Mouse (Mus musculus) kidney, embryonic 14.5 days (tissue): Measurements from ENCODE around the gene Amn1. TPM values are rescaled to one million over a fixed set of nuclear protein-coding genes. Genes with fewer than 3 reads are reported as not detected.
"Not testable (repeated sequence)": the region's sequence is repeated elsewhere in the genome, so short reads cannot be mapped to it uniquely, and the experiment has no call there.

ENCODE experiments used
- ATAC-seq: fragments of 200-750 bp; cut with Nextera tagmentation; 2 replicates; pipeline ENCODE4 v1.8.0; 2017; ENCODE audit warnings: moderate number of reproducible peaks, mild to moderate bottlenecking, moderate TSS enrichment, moderate library complexity; ENCODE audit not compliant: low FRiP score, low TSS enrichment
- H3K27ac ChIP-seq: fragments of 300-500 bp; sonication (generic); 2 replicates; pipeline ENCODE4 v1.5.1; 2014; ENCODE audit warnings: low read depth, mild to moderate bottlenecking, low read length, moderate library complexity, mixed read lengths
- H3K27me3 ChIP-seq: fragments of 300-500 bp; sonication (generic); 2 replicates; pipeline ENCODE4 v1.6.1; 2014; ENCODE audit warnings: mild to moderate bottlenecking, low read length; ENCODE audit not compliant: control insufficient read depth, insufficient read depth
- H3K36me3 ChIP-seq: fragments of 300-500 bp; sonication (generic); 2 replicates; pipeline ENCODE4 v1.6.1; 2014; ENCODE audit warnings: low read length, mixed read lengths; ENCODE audit not compliant: control insufficient read depth, insufficient read depth
- H3K4me1 ChIP-seq: fragments of 300-500 bp; sonication (generic); 2 replicates; pipeline ENCODE4 v1.6.1; 2014; ENCODE audit warnings: low read length, mixed read lengths; ENCODE audit not compliant: control insufficient read depth, insufficient read depth
- H3K4me2 ChIP-seq: fragments of 300-500 bp; sonication (generic); replicated peaks from 2 replicates; pipeline ENCODE4 v1.6.1; 2014; ENCODE audit warnings: low read depth, mild to moderate bottlenecking, low read length
- H3K4me3 ChIP-seq: fragments of 300-500 bp; sonication (generic); 2 replicates; pipeline ENCODE4 v1.5.1; 2014; ENCODE audit warnings: mild to moderate bottlenecking, low read length
- H3K9ac ChIP-seq: fragments of 300-500 bp; sonication (generic); 2 replicates; pipeline ENCODE4 v1.6.1; 2014; ENCODE audit warnings: low read depth, mild to moderate bottlenecking, low read length, moderate library complexity
- H3K9me3 ChIP-seq: fragments of 300-500 bp; sonication (generic); 2 replicates; pipeline ENCODE4 v1.6.1; 2016; ENCODE audit warnings: low read length; ENCODE audit not compliant: control insufficient read depth
- WGBS: fragments of 180-500 bp; shearing (Covaris S2); extraction: QIAGEN DNeasy Blood & Tissue Kit; methylation state at CpG from one replicate; pipeline ENCODE4 v1.1.7; 2014; 5-methylcytosine and 5-hydroxymethylcytosine counted together
- polyA plus RNA-seq: library from polyadenylated mRNA; unstranded; fragments of >200 nt; fragmentation: Nextera tagmentation; extraction: Ambion mirVana; gene quantifications from 2 replicates; pipeline ENCODE4 v1.2.1, GENCODE M21; 2014

Amn1 gene
- polyA plus RNA-seq, 1 experiment from 2014 or later = 32.5 TPM

DNA sequence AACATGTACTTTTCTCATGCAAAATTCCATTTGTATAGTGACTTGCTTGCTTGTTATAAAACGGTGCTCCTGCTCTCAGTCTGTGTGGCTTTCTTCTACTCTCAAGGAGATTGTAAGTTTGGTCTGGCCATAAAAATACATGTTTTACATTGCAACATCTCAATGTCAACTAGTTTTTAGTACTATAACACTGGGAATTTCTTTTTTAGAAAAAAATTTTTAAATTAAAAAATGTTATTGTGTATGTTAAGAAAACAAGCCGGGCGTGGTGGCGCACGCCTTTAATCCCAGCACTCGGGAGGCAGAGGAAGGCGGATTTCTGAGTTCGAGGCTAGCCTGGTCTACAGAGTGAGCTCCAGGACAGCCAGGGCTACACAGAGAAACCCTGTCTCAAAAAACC lies 58.6 kb downstream of the Amn1 start, which contains the start of gene Gm10203:
Gm10203 (plus strand) TSS at position 301 of the 400 bp plus-strand sequence.
- not testable (repeated sequence) for ATAC-seq, H3K27ac ChIP-seq
- 84% methylated on average over 8 of the region's 8 CpGs for WGBS

DNA sequence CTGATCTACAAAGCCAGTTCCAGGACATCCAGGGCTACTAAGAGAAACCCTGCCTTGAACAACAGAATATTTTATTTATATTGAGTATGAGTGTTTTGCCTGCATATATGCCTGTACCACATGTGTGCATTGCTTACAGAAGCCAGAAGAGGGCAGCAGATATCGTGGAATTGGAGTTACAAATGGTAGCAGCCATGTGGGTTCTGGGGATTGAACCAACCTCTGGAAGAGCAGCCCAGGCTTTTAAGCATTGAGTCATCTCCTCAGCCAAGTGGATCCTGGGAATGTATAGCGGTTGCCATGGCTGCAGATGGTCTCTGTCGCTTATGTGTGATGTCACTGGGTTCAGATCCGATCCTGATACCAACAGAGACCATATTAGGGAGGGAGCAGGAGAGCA lies 61.8 kb downstream of the Amn1 start:
- no peaks in the 10 kb centered on the region for H3K4me1 ChIP-seq
- no peak overlapping the region for H3K27ac ChIP-seq
- H3K27me3 ChIP-seq = no peaks in the 10 kb centered on the region
- 77% methylated on average over 4 of the region's 4 CpGs for WGBS
- H3K9ac ChIP-seq = no peak overlapping the region
- H3K4me3 ChIP-seq = no peak overlapping the region
- ATAC-seq = 0 out of 2 replicates have a peak, but pooled peaks have one; percentile 6
- H3K36me3 ChIP-seq = no peaks in the 10 kb centered on the region
- H3K9me3 ChIP-seq = no peaks in the 10 kb centered on the region
- H3K4me2 ChIP-seq = no peak overlapping the region

More for the DNA sequence above, 58.6 kb downstream of the Amn1 start, which contains the start of gene Gm10203:
- not testable (repeated sequence) for H3K4me3 ChIP-seq, H3K4me1 ChIP-seq, H3K27me3 ChIP-seq, H3K4me2 ChIP-seq, H3K9me3 ChIP-seq, H3K36me3 ChIP-seq, H3K9ac ChIP-seq

DNA sequence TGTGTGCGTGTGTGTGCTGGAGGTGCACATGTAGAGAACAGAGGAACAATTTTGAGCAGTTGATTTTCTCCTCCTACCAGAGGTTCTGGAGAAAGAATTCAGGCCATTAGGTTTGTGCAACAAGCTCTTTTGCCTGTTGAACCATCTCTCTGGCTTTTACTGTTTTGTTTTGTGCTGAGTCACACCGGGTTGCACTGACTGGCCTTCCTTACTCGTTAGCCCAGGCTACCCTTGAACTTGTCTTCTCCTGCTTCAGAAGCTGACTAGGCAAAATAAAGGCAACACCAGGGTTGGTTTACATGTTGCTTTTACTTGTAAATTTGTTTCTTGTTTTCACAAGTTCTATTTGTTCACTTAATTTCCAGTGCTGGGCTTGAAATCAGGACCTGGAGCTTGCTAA lies 65.5 kb downstream of the Amn1 start:
- 93% methylated on average over 3 of the region's 3 CpGs for WGBS
- Histone ChIP-seq H3K4me1 (no peaks in the 10 kb centered on the region), H3K9ac (no peak overlapping the region), H3K27me3 (no peaks in the 10 kb centered on the region), H3K36me3 (no peaks in the 10 kb centered on the region), H3K9me3 (no peaks in the 10 kb centered on the region), H3K27ac (no peak overlapping the region), H3K4me2 (no peak overlapping the region), H3K4me3 (no peak overlapping the region)
- no peak for ATAC-seq

DNA sequence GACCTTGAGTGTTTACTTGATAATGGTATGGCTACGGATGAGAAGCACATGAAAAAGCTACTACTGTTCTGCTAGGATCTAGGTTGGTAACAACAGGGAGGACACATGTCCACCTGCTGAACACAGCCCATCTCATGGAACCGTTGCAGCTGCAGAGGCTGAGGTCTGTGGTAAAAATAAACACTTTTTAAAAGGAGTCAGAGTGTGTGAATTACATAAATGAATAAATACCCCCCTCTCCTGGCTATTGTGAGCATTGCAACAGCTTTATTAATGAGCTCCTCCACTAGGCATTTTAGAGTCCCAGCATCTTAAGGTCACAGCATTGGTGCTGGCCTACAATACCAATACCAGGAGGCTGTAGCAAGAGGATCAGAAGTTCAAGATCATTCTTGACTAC lies 68.7 kb downstream of the Amn1 start:
- ATAC-seq = peak; percentile 68
- Histone ChIP-seq H3K4me1 (no peaks in the 10 kb centered on the region), H3K27ac (no peak overlapping the region), H3K36me3 (no peaks in the 10 kb centered on the region), H3K4me2 (no peak overlapping the region), H3K27me3 (no peaks in the 10 kb centered on the region), H3K4me3 (no peak overlapping the region), H3K9me3 (no peaks in the 10 kb centered on the region), H3K9ac (no peak overlapping the region)
- 38% methylated on average over 2 of the region's 2 CpGs for WGBS

DNA sequence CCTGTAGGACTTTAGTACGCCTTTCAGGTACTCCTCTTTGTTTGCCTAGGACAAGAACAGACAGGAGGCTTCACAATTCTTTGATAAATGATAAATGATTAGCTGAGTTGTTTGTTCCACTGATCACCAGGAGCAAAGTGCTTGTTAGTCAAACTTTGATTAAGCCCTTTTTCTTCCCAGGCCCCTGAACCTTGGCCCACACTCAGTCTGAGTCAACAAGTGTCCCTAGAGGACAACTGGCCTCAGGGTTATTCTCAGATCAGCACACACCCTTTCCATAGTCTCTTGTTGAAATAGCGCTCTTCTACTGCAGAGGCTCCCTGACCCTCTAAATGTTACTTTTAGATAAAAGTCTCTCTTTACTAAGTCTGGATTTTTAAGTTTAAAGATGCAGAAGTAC lies 69.6 kb downstream of the Amn1 start:
- WGBS = 58% methylated on average over 2 of the region's 2 CpGs
- Histone ChIP-seq H3K4me1 (no peaks in the 10 kb centered on the region), H3K4me3 (no peak overlapping the region), H3K27me3 (no peaks in the 10 kb centered on the region), H3K9ac (no peak overlapping the region), H3K9me3 (no peaks in the 10 kb centered on the region), H3K36me3 (no peaks in the 10 kb centered on the region), H3K27ac (no peak overlapping the region), H3K4me2 (no peak overlapping the region)
- ATAC-seq = no peak

DNA sequence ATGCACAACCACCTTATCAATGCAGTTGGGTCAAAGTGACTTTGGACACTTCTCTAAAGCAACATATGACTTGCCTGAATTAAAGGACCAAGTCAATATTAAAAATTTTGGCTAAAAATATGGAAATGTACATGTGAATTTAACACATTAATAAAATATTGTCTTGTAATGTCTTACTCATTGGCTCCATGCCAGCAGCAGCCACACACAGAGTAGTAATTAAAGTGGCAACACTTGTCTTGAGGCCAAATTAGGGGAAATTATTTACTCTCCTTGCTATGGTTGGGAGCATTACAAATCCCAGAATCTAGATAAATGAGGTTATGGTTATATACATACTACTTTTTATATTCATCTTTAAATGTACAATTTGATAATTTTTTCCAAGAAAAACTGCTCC lies 71.5 kb downstream of the Amn1 start:
- H3K9me3 ChIP-seq = no peaks in the 10 kb centered on the region
- no peak overlapping the region for H3K27ac ChIP-seq
- H3K27me3 ChIP-seq = no peaks in the 10 kb centered on the region
- no peaks in the 10 kb centered on the region for H3K4me1 ChIP-seq
- no peak overlapping the region for H3K4me2 ChIP-seq
- no peak for ATAC-seq
- H3K4me3 ChIP-seq = no peak overlapping the region
- H3K36me3 ChIP-seq = no peaks in the 10 kb centered on the region
- H3K9ac ChIP-seq = no peak overlapping the region

DNA sequence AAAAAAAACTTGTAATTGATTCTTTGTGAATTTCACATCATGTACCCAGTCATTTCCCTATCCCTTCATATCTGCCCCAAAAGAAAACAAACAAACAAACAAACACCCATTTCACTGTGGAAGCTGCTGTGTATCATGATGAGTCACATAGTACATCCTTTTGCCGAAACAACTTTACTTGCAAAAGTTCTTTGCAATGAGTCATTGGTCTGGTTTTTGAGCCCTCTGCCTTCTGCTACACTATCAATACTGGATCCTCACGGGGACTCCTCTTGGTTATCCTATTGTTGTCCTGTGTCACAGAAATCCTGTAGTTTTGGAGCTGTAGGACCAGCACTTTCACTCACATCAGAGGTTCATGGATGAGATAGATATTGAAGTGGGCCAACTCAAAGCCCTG lies 79.6 kb downstream of the Amn1 start:
- Histone ChIP-seq H3K9ac (no peak overlapping the region), H3K4me2 (no peak overlapping the region), H3K27ac (no peak overlapping the region), H3K4me1 (no peaks in the 10 kb centered on the region), H3K27me3 (no peaks in the 10 kb centered on the region), H3K9me3 (no peaks in the 10 kb centered on the region), H3K36me3 (no peaks in the 10 kb centered on the region), H3K4me3 (no peak overlapping the region)
- WGBS = 90% methylated on average over 2 of the region's 2 CpGs
- no peak for ATAC-seq

DNA sequence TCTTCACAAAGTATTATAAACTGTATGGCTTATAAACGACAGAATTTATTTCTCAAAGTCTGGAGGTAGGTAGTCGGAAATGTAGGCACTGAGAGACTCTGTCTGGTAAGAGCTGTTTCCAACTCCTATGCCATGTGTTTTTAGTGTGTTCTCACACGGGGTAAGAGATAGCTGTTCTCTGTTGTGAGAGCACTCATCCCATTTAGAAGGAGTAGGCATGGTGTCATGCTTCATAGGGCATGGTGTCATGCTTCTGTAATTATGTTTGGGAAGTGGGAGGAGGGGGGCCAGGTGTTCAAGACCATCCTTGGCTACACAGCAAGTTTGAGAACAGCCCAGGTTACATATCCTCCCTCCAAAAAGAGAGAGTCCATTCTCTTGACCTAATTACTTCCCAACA lies 80.9 kb downstream of the Amn1 start:
- H3K9me3 ChIP-seq = no peaks in the 10 kb centered on the region
- no peaks in the 10 kb centered on the region for H3K27me3 ChIP-seq
- no peaks in the 10 kb centered on the region for H3K4me1 ChIP-seq
- 56% methylated on average over 3 of the region's 3 CpGs for WGBS
- H3K4me3 ChIP-seq = no peak overlapping the region
- no peak overlapping the region for H3K9ac ChIP-seq
- peak; percentile 85 for ATAC-seq
- H3K36me3 ChIP-seq = no peaks in the 10 kb centered on the region
- H3K4me2 ChIP-seq = no peak overlapping the region
- H3K27ac ChIP-seq = no peak overlapping the region
